Mouse (Mus musculus) regulatory T cell (primary cell): ENCODE results near the gene Slc10a2.
"Not testable (repeated sequence)": the region's sequence is repeated elsewhere in the genome, so short reads cannot be mapped to it uniquely, and the experiment has no call there.

Experiments
- in situ Hi-C: fragments of 300-600 bp; cut with MboI, MseI; formaldehyde crosslinking; loops from one replicate; pipeline ENCODE4 v1.15.1; 2025; ENCODE audit warnings: high pct_unique_total_duplicates

Slc10a2 gene

DNA sequence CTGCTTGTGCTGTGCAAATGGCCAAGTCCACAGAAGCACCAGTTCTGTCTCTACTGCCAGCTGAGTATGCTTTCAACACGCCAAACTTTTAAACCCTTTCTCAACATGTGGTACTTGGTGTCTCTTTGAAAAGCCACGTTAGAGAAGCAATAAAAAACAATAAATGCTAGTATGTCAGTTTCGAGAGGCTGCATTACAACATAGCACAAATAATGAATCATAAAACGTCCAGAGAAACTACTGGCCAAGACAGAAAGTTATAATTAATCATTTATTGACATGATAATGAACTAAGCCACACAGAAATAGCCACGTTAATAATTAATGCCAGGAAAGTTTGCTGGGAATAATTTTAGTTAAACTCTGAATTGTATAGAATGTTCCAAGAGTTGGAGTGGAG is at the start of gene Slc10a2:
TSS of gene Slc10a2 (minus strand) at position 166 of the 400 bp plus-strand sequence.
- in situ Hi-C loops: no loop called here

DNA sequence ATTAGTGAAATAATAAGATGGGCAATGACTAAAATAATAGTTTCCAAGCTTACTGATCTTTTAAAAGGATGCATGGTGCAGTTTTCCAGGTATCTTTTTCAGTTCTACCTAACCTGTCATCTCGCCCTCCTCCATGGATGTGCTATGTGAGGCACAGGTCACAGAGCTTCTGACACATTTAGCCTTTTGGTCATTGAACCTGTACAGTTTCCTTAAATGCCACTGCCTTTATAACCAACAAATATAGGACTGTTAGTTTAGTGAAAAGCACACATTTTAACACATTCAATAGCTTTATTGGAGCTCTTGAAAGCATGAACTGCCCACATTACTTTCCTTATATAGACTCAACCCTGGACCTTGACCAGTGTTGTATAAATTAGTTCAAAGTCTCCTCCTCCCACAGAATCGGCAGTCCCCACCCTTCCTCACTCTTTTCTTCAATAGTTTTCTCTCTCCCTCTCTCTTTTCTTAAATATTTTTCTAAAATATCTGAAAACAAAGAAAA is 24.2 kb upstream of the Slc10a2 start:
- in situ Hi-C loops: no loop called here

DNA sequence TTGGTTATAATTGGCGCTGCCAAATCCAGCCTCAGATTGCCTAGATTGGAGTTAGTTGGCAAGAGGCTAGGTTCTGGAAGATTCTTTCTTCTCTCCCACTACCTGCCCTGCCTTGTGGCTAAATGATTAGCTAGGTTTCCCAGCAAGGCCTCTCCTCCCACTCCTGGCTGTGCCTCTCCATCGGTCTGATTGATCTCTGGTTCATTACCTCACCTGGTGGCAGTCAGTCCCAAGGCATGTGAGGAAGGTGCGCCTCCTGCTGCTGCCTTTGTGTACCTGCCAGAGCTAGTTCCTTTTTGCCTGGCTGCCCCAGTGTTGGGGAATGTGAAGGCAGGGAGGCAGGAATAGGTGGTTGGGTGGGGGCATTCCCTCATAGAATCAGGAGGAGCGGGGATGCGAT is 1.7 kb upstream of the Slc10a2 start:
- in situ Hi-C loops: no loop called here

DNA sequence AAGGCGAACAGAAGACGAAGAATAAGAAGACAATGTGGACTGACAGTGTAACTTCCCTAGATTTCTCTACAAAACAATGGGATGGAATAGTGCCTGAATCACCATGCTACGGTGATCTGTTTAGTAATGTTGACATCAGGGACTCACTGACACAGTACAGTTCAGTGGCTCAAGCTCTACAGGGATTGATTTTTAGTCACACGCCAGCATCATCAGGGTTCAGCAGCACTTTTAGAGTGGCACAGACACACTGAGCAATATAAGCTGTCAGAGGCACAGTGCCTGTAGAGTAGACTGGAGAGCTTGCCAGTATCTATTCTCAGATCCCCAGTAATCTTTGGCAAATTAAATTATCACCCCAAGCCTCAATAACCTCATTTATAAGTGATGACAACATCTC is 9.8 kb downstream of the Slc10a2 start:
- in situ Hi-C loops: no loop called here

DNA sequence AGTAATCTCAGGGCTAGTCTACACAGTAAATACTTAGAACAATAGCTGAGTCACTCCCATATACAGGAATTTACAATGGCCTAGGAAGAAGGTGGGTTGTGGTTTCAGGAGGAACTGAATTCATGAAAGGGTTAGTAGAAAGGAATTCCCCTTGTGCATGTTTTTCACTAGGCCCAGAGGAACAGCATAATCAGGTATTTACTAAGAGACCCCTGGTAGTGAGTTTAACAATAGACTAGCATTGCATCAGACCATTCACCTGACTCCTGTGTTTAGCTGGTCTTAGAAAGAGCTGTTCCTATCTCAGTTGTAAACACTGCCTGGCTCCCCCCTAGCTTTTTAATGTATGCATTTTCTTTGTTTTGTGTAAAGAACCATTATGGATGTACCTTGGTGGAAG is 11.2 kb downstream of the Slc10a2 start:
- in situ Hi-C loops: not testable (repeated sequence)

DNA sequence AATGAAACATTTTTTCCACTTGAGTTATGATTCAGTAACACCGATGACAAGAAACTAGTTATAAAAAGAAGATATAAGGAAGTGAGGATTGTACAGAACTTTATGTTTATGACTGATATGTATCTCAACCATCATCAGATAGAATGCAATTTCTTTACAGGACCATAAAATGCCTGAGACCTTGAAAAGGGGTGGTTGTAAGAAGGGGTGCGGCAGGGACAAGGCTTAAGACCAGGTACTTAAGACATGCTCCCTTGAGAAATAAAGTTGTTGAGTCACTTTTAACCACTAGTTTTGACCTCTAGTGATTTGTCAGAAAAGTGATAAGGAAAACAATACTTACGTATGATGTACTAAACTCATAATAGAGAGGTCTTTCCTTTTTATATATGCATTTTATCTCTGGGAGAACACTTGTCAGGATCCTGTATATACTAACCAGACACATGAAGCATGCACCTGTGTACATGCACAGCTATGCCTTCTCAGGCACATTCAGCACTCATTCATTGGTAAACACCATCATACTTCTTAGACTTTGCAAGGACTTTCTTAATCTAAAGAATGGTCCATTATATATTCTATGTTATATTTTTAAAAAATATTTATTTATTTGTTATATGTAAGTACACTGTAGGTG is 31.4 kb downstream of the Slc10a2 start:
- in situ Hi-C loops: no loop called here

DNA sequence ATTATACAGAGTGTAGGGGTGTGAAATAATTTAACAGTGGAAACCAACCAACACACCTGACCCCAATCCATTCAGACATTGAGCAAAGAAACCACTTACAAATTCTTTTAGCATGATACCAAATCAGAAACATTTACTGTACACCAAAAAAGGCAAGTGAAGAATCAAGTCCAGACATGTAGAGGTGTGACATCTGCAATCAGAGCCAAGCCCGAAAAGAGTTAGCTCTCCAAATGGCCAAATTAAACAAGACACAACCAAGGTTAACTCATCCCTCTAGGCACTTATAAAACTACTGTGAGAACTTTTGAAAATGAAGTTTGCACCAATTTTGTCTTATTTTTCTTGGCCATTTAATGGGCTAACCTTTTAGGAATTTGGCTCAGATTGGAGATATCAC is 46.3 kb downstream of the Slc10a2 start:
- in situ Hi-C loops: no loop called here

DNA sequence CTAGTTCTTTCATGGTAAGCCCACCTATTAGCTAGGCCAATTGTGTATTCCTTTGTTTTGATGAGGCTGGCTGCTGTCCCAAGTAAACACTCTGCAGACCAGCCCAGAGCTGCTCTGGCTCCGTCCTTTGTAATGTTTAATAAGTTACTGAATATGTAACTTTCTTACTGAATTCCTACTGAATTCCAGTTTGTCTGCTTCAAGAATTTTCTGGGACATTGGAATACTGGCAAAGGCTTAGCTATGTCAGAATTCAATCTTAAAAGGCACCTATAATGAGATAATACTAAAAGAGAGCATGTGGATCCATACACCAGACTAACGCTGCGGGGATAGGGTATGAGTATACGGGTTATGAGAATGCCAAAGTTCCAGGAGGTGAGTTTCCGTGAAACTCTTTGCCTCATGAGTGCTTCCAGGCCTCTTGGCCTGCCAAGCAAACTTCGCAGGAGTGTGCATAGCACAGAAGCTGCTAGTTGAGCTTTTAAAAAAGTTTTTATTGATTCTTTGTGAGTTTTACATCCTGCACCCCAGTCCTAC is 60.7 kb downstream of the Slc10a2 start:
- in situ Hi-C loops: not testable (repeated sequence)

DNA sequence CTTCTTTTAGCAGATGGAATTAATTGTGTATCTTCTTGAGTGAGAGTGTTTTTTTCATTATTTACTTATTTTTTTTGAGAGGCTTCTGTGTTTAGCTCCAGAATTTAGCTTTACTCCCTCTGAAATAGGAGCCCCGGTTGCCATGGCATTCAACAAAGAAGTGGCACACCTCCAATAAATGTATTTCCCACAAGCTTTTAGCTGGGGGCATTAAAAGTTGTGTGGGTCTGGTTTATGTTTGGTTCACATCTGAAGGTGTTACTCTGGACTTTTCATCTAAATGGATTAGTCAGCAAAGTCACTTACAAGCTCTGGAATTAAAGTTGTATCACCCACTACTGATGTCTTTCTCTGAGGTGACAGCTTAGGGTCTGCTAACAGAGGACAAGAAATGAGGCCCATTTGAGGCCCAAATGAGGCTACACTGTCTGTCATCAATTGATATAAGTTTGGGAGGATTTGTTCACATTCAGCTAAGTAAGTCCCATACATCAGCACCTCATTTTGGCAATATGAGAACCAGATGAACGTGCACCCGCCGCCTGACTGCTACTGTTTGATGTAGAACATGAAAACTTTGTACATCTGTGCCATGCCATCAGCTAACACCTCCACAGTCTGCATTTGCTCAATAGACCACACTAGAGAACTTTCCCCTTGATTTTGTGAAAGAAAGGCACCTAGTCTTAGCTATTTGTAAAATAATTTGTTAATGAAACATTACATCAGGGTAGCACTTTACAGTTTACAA is 66.2 kb downstream of the Slc10a2 start:
- in situ Hi-C loops: no loop called here
